Comparison of ENCODE assay signal across 22 mouse cellular contexts in the genomic region with DNA sequence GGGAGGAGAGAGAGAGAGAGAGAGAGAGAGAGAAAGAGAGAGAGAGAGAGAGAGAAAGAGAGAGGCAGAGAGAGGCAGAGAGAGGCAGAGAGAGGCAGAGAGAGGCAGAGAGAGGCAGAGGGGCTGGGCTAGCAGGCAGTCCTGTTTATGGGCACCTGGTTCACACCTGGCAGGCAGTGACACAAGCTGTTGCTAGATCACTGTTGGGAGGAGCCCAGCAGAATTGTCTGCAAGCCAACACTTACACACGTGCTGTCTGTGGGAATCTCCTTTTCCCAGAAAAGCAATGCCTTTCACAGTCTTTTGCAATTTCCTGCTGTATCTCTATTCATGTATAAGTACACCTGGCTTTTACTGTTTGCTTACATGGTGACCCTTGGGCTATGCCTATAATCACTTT.
DNase-seq lines count a peak whose midpoint lies in the region; TF ChIP-seq lines count a peak whose summit lies in the region.
"Had no signal": no experiment of that assay in that cellular context is flagged by ENCODE, and none has a peak within 500 bp of the region (broad histone marks: within the 10 kb centered on the region; RNA-seq: fewer than 3 reads in every experiment).

No protein-coding gene starts in this region.

- H3K27me3 ChIP-seq in liver, adult 2 months (ENCODE audit: control insufficient read depth, insufficient read depth, low read length): no peaks in the 10 kb centered on the region
- H3K27me3 ChIP-seq: embryonic facial prominence, embryonic 15.5 days; heart, embryonic 13.5 days; liver, embryonic 12.5 days had no signal

- H3K4me3 ChIP-seq in liver, adult 2 months (ENCODE audit: insufficient read depth, low read depth, low read length): no peak overlapping the region
- H3K4me3 ChIP-seq: embryonic facial prominence, embryonic 15.5 days; forebrain, embryonic 10.5 days; heart, adult 2 months; heart, embryonic 13.5 days; liver, embryonic 12.5 days had no signal

- intact Hi-C loops in left cerebral cortex, postnatal 25 days (cut with DNase I): loop anchor here (5.0 kb wide), 1 partner anchor 497 kb away; no protein-coding TSS in a partner anchor

- H3K9ac ChIP-seq in liver, adult 2 months (ENCODE audit: low read depth, low read length): no peak overlapping the region
- H3K9ac ChIP-seq: embryonic facial prominence, embryonic 15.5 days; heart, embryonic 13.5 days; hindbrain, embryonic 14.5 days; liver, embryonic 12.5 days had no signal

- H3K27ac ChIP-seq in liver, adult 2 months (replicated peaks; ENCODE audit: insufficient read depth, low read depth, low read length): no peak overlapping the region
- H3K27ac ChIP-seq: embryonic facial prominence, embryonic 15.5 days; forebrain, embryonic 10.5 days; heart, adult 2 months; heart, embryonic 13.5 days; hindbrain, embryonic 14.5 days; liver, embryonic 12.5 days had no signal

- no peaks in the 10 kb centered on the region for H3K4me1 ChIP-seq in liver, adult 2 months (ENCODE audit: control insufficient read depth, insufficient read depth, low read length)
- H3K4me1 ChIP-seq: embryonic facial prominence, embryonic 15.5 days; liver, embryonic 12.5 days had no signal

- TF ChIP-seq CTCF in liver, adult 2 months (IDR thresholded peaks at IDR 0.05; ENCODE audit: low read depth, low read length): no peak

- 12% methylated on average over 1 of the region's 1 CpGs for WGBS in liver, adult 2 months
- 37% methylated on average over 1 of the region's 1 CpGs for whole genome bisulfite sequencing in large intestine, adult 2 months

- no peak for TF ChIP-seq POLR2A in liver, adult 2 months (IDR thresholded peaks at IDR 0.05; ENCODE audit: extremely low read depth, insufficient read depth, low read length)

- peaks cover 15% of the 10 kb centered on the region; the same call in 1 of the 2 replicates for H3K36me3 ChIP-seq in liver, adult 2 months (ENCODE audit: control insufficient read depth, insufficient read depth, low read length)
- H3K36me3 ChIP-seq: embryonic facial prominence, embryonic 15.5 days; forebrain, embryonic 10.5 days; heart, embryonic 13.5 days; liver, embryonic 12.5 days had no signal

- peak; percentile 36 to 53 for DNase-seq in cerebellum, postnatal 10 days
- no peak for DNase-seq in cerebellum, adult 11 months
- DNase-seq in liver, adult 2 months (ENCODE audit: extremely low read depth, low read depth, low spot score): peak; percentile 19
- DNase-seq in liver (no peak), ZHBTc4 (ENCODE audit: low read depth, low spot score) (peak; percentile 7)
- DNase-seq in large intestine, adult 2 months (ENCODE audit: low read depth, low spot score): peak; percentile 31
- no peak for DNase-seq in embryo, embryonic 11 days
- no peak for DNase-seq in left cerebral cortex, postnatal 25 days (ENCODE audit: low spot score in 2 of 2)
- DNase-seq: adrenal gland, postnatal 25 days; gastrocnemius, postnatal 14 days; heart, adult 2 months; heart, postnatal 14 days; kidney, postnatal 25 days; lung, adult 2 months; lung, postnatal 14 days; thymus, adult 2 months; thymus, postnatal 4 days had no signal

- H3K79me2 ChIP-seq in liver, adult 2 months (ENCODE audit: control insufficient read depth, insufficient read depth, low read length): no peaks in the 10 kb centered on the region

Comparison
In these comparisons a context has a peak if more than half of its experiments do, and no peak if none do; other contexts are left out.
1. DNase-seq: peak in cerebellum, postnatal 10 days (2 of 2), liver, adult 2 months (single experiment), ZHBTc4 (single experiment) and large intestine, adult 2 months (single experiment); none in cerebellum, adult 11 months (single experiment), liver (single experiment), embryo, embryonic 11 days (single experiment) and left cerebral cortex, postnatal 25 days (0 of 2).